Mouse (Mus musculus) heart, adult 2 months (tissue): Measurements from ENCODE around the gene Lypd6. TPM values are rescaled to one million over a fixed set of nuclear protein-coding genes. Genes with fewer than 3 reads are reported as not detected.
A peak's percentile ranks its signal among the peaks of the same experiment; 100 is the strongest.

Experiments
- DNase-seq, 2 experiments: peaks; one replicate each; pipeline ENCODE4 v3.0.0; 2021
- H3K27ac ChIP-seq: fragments of 200-600 bp; 2 replicates; pipeline ENCODE4 v1.8.1; 2022
- H3K27me3 ChIP-seq: fragments of 200-500 bp; 2 replicates; pipeline ENCODE4 v1.6.1; 2012; ENCODE audit warnings: mild to moderate bottlenecking, low read length, inconsistent platforms, mixed read lengths; ENCODE audit not compliant: control insufficient read depth, insufficient read depth
- H3K36me3 ChIP-seq: fragments of 200-500 bp; 2 replicates; pipeline ENCODE4 v1.6.1; 2012; ENCODE audit warnings: low read length, inconsistent platforms; ENCODE audit not compliant: control insufficient read depth, insufficient read depth
- H3K4me1 ChIP-seq: fragments of 200-500 bp; 2 replicates; pipeline ENCODE4 v1.6.1; 2011; ENCODE audit warnings: low read length; ENCODE audit not compliant: control insufficient read depth, insufficient read depth
- H3K4me3 ChIP-seq: fragments of 200-600 bp; 2 replicates; pipeline ENCODE4 v1.8.1; 2022
- H3K79me2 ChIP-seq: fragments of 200-500 bp; replicated peaks from 2 replicates; pipeline ENCODE4 v1.6.1; 2012; ENCODE audit warnings: mild to moderate bottlenecking, inconsistent platforms, low read length, moderate library complexity, mixed read lengths; ENCODE audit not compliant: control insufficient read depth, insufficient read depth
- H3K9ac ChIP-seq: fragments of 200-500 bp; 2 replicates; pipeline ENCODE4 v1.6.1; 2012; ENCODE audit warnings: low read depth, mild to moderate bottlenecking, control low read depth, inconsistent platforms, low read length, mixed read lengths
- CTCF ChIP-seq: fragments of 200-600 bp; IDR thresholded peaks from 2 replicates; pipeline ENCODE4 v1.8.1; 2022; ENCODE audit warnings: antibody characterized with exemption, mild to moderate bottlenecking, moderate library complexity
- EP300 ChIP-seq: fragments of 200-500 bp; IDR thresholded peaks from 2 replicates; pipeline ENCODE4 v1.6.1; 2011; ENCODE audit warnings: low read depth, low read length, control low read depth; ENCODE audit not compliant: insufficient read depth
- POLR2A ChIP-seq: fragments of 200-500 bp; IDR thresholded peaks from 2 replicates; pipeline ENCODE4 v1.6.1; 2011; ENCODE audit warnings: mild to moderate bottlenecking, low read depth, low read length, control low read depth; ENCODE audit not compliant: insufficient read depth
- WGBS: fragments of 180-500 bp; shearing (Covaris S2); methylation state at CpG from one replicate; pipeline ENCODE4 v1.1.7; 2018; 5-methylcytosine and 5-hydroxymethylcytosine counted together
- intact Hi-C: fragments of 180-260 bp; cut with DNase I; formaldehyde crosslinking; loops from one replicate; pipeline ENCODE4 v1.15.1; 2025
- polyA plus RNA-seq: library from polyadenylated mRNA; depleted of rRNA; stranded (reverse); fragments of >200 nt; gene quantifications from 2 replicates; pipeline ENCODE4 v1.2.3, GENCODE M21; 2012; rRNA removed
- total RNA-seq, 2 experiments: library from RNA; stranded (reverse); gene quantifications; 2 replicates each; pipeline ENCODE4 v1.2.3; 2021

The Lypd6 gene
- total and polyA plus RNA-seq, 3 experiments: 0.32 to 0.78 (median 0.63) TPM

- no peak overlapping the region for H3K9ac ChIP-seq
- TF ChIP-seq EP300 (no peak), CTCF (no peak), POLR2A (no peak)
- no peaks in the 10 kb centered on the region for H3K36me3 ChIP-seq
- no peak overlapping the region for H3K27ac ChIP-seq
- DNase-seq: peak in 1 of 2 experiments; percentile 7
- no peaks in the 10 kb centered on the region for H3K27me3 ChIP-seq
- H3K4me3 ChIP-seq: no peak overlapping the region
- no peaks in the 10 kb centered on the region for H3K4me1 ChIP-seq
- WGBS: 24% methylated on average over 2 of the region's 2 CpGs
- no peaks in the 10 kb centered on the region for H3K79me2 ChIP-seq
- intact Hi-C loops: no loop called here
Observed at GRCm38 (mm10) chr2:50200541-50200940, 134.3 kb downstream of the Lypd6 start.

GRCm38 (mm10) chr2:50220574-50220973, 154.3 kb downstream of the Lypd6 start:
- Histone ChIP-seq H3K27ac (no peak overlapping the region), H3K79me2 (no peaks in the 10 kb centered on the region), H3K27me3 (no peaks in the 10 kb centered on the region; the same call in 1 of the 2 replicates), H3K4me1 (no peaks in the 10 kb centered on the region), H3K9ac (no peak overlapping the region), H3K4me3 (no peak overlapping the region), H3K36me3 (no peaks in the 10 kb centered on the region)
- intact Hi-C loops: no loop called here
- no peak for DNase-seq
- 68% methylated on average over 7 of the region's 7 CpGs for WGBS
- no peak for TF ChIP-seq POLR2A
- TF ChIP-seq EP300: no peak
- TF ChIP-seq CTCF: no peak

DNA sequence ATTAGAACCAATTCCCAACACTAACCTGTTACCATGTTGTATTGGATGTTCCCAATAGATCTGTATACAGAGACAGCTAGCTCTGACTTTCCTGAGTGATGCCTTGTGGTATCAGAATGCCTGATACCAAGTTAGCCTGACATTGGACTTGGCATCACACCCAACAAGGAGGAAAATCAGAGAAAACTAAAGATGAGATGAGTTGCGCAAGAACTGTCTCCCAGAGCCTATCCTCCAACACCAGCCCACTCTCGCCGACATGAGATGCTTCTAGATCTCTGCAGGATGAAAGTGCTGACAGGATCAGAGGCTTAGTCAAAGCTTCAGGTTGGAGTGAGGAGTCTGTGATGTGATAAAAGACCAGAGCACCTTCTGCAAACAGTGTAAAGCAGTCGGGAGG, 158.8 kb downstream of the Lypd6 start:
- no peaks in the 10 kb centered on the region for H3K79me2 ChIP-seq
- no peaks in the 10 kb centered on the region for H3K4me1 ChIP-seq
- intact Hi-C loops: no loop called here
- no peak overlapping the region for H3K9ac ChIP-seq
- H3K27me3 ChIP-seq: no peaks in the 10 kb centered on the region
- no peak for DNase-seq
- 64% methylated on average over 4 of the region's 4 CpGs for WGBS
- H3K27ac ChIP-seq: no peak overlapping the region
- TF ChIP-seq CTCF: no peak
- no peak for TF ChIP-seq EP300
- TF ChIP-seq POLR2A: no peak
- no peaks in the 10 kb centered on the region for H3K36me3 ChIP-seq
- no peak overlapping the region for H3K4me3 ChIP-seq

DNA sequence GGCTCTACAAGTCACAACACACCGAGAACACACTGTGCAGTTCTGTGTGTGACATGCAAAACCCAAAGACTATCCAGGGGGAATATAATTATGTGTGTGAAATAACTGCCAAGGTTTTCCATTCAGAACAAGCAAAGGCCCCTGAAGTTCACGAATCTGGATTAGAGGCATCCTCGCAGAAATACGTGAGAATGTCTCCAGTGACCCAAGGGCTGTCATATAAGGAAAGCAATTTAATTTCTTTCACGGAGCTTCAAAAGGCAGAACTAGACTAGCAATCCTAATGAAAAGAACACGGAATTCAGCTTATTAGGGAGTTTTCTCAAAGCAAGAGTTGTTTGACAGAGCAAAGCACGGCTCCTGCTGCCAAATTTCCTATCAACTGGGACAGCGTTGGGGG, 167.3 kb downstream of the Lypd6 start:
- DNase-seq: no peak

More for the DNA sequence above, 167.3 kb downstream of the Lypd6 start:
- Histone ChIP-seq H3K27ac (no peak overlapping the region), H3K9ac (no peak overlapping the region), H3K36me3 (no peaks in the 10 kb centered on the region), H3K4me3 (no peak overlapping the region), H3K4me1 (no peaks in the 10 kb centered on the region), H3K27me3 (no peaks in the 10 kb centered on the region), H3K79me2 (no peaks in the 10 kb centered on the region)
- WGBS: 64% methylated on average over 8 of the region's 8 CpGs
- intact Hi-C loops: no loop called here
- TF ChIP-seq POLR2A: no peak
- TF ChIP-seq EP300: no peak
- TF ChIP-seq CTCF: no peak

Other genes with a start within 250 kb of the Lypd6 start
- 100 to 1,000 TPM; 148 to 170 TPM for gene Mmadhc, start 230.4 kb downstream of the Lypd6 start, total RNA-seq
- 74.9 and 150 TPM in 2 replicates for gene Mmadhc, start 230.4 kb downstream of the Lypd6 start, polyA plus RNA-seq